Mouse (Mus musculus): ENCODE data around the gene Rrp9. TPM values are rescaled to one million over a fixed set of nuclear protein-coding genes. Genes with fewer than 3 reads are reported as not detected.
"Not testable (repeated sequence)": the region's sequence is repeated elsewhere in the genome, so short reads cannot be mapped to it uniquely, and the experiment has no call there.

The Rrp9 gene
- polyA plus RNA-seq, 1 experiment from 2014 or later, result 56.8 TPM

DNA sequence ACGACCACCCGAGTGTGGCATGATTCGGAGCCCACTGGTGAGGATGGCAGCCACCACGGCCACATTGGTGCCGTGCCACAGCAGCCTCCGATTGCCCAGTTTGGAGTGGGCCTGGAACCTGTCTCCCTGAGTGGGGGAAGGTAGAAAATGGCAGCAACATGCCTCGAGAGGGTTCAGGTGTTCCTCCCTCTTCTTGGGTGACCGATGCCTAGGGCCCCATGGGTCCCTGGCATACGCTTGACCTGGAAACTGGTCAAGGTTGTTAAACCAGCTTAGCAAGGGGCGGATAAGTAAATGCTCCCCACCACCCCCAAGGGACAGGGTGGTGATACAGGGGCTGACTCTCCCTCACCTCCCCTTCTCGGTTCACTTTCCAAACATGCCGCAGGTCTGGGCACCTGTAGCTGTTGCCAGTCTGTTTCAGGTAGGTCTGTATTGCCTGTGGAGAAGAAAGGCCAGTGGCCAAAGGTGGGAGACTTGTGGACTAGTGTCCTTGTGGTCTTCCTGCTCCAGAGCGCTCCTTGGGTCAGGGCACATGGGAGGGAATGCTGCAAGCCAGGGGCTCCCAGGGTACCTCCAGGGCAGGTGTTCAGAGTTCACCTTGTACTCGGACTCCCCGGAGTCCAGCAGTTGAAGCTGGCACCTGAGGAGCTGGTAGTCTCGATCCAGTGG is 2.5 kb upstream of the Rrp9 start:
- no peak for DNase-seq (ENCODE audit: low spot score)

DNA sequence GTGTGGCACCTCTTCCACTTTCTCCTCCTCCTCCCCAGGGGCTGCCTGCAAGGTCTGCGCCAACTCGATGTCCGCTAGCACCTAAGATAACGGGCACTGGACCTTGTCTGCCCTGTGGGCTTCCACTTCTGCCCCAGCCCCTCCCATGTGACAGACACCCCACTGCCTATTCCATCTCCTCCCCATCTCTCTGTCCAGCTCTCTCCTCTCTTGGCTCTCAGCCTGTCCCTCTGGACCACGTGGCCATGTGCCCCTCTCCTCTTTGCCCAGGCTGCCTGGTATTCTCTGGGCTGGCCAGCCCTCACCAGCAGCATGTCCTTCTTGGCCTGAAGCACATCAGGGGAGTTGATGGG is 2.0 kb upstream of the Rrp9 start:
- DNase-seq (ENCODE audit: low spot score), result no peak

DNA sequence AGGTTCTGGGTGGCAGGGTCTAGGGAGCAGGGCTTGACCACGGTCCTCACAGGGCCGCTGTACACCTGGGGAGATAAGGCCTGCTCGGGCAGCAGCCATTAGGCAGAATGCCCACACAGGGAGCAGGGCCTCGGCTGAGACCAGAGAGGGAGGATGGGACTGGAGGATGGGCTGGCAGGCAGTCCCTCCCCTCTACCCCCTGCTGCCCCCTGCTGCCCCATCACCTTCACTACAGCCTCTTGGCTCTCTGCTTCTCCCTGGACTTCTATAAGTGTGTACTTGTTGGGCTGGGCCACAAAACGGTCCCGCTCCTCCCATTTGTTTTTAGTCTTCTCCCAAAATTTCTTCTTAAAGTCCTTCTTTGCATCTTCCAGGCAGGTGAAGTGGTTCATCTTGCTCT is 1.3 kb upstream of the Rrp9 start:
- peak; percentile 60 for DNase-seq (ENCODE audit: low spot score)

DNA sequence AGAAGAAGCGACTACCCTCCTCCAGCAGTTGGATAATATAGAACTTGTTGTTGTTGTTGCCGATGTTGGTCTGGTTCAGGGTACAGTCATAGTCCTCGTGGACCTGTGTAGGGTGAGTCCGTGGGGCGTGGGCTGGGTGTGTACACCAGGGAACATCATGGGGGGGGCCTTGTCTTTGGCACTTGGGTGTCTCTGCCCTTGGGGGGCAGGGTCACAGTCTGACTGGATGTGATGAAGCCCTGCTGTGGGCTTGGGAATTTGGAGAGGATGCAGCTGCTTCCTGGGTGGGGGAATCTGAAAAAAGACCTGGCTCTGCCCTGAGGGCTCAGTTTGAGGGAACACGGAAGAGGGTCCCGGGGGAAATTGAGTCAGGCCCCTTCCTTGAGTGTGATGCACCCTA is 717 bp upstream of the Rrp9 start:
- DNase-seq (ENCODE audit: low spot score), result no peak

DNA sequence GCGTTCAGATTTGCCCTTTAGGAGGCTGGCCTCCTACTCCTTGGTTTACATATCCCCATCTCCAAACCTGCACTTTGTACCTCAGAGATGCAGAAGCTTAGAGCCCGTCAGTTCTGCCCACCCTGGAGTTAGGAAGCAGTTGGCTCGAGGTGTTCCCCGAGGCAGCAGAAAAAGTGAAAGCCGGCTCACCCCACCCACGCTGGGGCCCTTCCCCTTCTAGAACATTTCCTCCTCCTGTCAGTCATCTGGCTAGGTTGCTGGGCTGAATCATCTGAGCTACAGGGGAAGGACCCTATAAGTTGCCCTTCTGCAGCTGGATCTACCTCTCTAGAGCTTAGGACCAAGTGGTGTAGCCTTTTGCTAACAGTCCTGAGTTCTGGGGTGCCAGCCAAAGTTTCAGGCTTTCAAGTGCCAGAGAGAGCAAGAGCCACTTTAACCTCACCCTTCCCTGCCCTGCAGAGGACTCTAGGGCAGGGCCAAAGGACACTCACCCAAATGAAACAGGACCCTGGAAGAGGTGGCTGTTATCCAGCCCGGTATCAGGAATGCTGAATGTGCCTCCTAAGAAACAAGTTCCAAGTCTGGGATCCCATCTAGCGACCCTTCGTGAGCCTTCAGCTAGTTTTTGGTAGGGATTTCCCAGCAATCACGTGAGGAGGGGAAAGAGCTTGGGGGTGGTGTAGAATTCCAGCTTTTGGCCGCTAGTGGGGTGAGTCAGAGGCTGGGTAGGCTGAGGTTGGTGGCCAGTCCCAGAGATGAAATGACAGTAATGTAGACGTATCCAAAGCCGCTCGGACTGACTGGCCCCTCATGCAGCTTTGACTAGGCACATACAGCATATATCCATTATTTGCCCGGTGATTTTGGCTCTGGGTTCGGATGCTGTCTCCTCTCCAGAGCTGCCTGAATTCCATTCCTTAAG is 500 bp downstream of the Rrp9 start:
- DNase-seq (ENCODE audit: low spot score), result peak; percentile 51

DNA sequence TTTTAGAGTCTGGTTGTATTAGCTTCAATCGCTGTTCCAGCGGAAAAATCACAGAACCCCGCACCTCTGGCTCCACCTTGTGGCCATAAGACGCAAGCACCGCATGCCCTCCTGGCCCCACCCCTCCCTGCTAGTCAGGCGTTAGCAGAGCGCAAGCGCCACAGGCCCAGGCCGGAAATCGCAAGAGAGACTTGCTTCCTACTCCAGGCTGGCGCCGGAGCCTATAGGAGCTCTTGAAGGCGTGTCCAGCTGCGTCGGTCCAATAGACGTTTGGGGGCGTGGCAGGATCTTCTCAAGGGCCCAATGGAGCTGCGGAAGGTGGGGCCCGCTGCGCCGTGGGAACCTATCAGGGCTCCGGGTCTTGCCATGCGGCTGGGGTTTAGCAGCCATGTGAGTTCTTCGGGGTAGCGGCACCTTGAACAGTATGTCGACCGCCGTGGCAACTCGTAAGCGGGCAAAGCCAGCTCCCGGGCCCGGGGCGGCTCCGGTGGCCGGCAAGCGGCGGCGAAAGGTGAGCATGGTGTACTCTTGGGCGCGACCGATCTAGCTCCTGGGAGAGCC is 1.2 kb downstream of the Rrp9 start, which contains the start of gene Parp3:
Parp3 (minus strand) TSS at position 26 of the 561 bp plus-strand sequence.
- peak; percentile 100 for DNase-seq (ENCODE audit: low spot score)

DNA sequence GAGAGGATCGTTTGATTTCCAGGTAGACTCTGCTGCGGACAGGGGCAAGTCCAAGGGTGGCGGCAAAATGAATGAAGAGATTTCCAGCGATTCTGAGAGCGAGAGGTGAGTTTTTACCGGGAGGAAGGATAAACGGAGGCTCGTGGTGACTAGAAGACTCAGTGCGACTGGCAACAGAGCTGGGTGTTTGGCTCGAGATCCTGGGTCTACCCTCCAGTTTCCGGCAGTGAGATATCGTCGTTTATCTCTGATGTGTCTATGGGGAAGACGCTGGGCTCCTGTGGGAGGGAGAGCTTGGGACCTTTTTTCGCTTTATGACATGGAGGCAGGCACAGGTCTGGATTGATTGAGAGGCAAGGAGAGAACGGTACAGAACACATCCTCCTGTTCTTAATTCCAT is 1.9 kb downstream of the Rrp9 start:
- no peak for DNase-seq (ENCODE audit: low spot score)

DNA sequence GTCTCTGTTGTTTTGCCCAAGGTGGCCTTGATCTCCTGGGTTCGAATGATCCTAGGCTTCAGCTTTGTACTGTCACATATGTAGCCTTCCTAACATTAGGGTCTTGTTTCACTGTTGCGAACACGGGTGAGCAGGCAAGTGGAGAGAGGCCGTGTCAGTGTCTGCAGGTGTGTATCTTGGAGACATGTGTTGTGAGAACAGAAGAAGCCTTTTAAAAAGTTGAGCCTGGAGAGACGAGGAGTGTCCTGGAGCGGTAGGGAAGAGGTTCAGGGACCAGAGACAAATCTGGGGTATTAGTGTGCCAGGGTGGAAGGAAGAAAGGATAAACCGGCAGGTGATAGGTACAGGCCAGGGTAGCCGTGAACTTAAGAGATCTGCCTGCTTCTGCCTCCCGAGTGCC is 2.3 kb downstream of the Rrp9 start:
- DNase-seq (ENCODE audit: low spot score), result no peak

DNA sequence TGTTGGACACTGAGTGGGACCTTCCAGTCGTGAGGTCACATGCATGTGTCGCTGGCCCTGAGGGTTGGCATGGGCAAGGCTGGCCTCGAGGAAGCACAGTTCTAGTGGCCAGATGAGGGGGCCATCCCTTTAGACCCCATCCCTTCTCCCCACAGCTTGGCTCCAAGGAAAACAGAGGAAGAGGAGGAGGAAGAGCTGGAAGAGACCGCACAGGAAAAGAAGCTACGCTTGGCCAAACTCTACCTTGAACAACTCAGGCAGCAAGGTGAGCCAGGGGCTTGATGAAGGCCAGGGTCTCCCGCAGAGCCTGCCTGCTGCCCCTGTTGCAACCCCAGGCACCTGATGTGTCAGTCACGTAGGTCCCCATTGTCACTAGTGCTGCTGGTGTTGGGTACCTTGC is 4.8 kb downstream of the Rrp9 start:
- DNase-seq (ENCODE audit: low spot score), result no peak

DNA sequence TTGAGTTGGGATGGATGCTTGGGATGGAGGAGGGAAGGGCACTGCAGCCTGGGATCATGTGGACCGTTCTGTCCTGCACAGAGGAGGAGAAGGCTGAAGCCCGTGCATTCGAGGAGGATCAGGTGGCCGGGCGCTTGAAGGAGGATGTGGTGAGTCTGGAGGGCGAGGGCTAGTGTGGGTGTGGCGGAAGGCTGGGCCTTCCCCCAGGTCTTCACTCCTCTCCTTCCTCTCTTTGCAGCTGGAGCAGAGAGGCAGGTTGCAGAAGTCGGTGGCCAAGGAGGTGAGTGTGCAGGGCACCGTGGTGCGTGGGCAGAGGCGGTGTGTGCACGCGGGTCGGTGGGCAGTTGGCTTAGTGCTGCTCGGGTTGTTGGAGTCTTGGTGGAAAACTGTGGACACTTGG is 5.3 kb downstream of the Rrp9 start:
- no peak for DNase-seq (ENCODE audit: low spot score)

DNA sequence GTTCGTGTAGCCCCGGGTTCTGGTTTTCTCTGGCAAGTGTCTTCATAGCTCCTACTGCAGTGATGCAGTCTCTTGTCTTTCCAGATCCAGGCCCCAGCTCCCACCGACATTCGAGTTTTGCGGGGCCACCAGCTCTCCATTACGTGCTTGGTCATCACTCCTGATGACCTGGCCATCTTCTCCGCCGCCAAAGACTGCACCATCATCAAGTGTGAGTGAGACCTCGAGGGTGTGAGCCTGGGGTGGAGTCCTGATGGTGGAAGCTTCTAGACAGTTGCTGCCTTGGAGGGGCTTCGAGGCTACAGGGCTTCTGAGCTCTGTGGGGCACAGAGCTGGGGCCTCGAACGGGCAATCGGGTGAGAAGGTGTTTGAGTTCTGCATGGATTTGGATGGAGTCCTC is 5.9 kb downstream of the Rrp9 start:
- no peak for DNase-seq (ENCODE audit: low spot score)

DNA sequence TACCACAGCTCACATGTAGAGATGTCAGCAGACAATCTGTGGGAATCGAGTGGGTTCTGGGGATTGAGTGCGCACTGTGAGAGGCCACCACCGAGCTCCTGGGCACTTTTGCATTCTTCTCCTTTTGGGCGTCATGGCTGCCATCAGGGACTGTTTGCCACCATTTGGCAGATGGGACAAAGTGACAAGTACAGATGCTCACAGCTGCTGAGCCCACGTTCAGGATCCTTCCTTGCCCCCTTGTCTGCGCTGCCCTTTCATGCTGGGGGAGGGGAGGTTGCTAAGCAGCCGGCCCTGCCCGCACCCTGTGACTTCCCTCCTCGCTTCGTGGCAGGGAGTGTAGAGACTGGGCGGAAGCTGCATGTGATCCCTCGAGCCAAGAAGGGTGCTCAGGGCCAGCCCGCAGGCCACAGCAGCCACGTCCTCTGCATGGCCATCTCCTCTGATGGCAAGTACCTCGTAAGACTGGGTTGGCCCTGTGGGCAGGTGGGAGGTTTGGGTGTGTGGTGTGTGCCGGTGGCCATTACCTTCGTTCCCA is 6.9 kb downstream of the Rrp9 start:
- no peak for DNase-seq (ENCODE audit: low spot score)

DNA sequence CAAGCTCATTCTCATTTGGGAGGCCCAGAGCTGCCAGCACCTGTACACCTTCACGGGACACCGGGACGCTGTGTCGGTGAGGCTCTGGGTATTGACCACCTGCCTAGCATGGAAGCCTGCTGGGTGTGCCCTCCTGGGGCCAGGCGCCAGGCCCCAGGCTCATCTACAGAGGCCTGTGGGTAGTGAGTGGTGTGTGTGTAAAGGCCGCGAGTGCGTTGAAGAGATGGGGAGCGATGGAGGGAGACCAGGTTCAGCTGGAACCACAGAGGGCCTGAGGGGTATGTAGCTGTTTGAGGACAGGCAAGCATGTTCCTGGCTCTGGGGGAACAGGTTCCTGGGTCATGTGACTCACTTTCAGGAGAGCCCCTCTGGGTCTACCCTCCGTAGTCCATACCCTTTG is 7.4 kb downstream of the Rrp9 start:
- no peak for DNase-seq (ENCODE audit: low spot score)

DNA sequence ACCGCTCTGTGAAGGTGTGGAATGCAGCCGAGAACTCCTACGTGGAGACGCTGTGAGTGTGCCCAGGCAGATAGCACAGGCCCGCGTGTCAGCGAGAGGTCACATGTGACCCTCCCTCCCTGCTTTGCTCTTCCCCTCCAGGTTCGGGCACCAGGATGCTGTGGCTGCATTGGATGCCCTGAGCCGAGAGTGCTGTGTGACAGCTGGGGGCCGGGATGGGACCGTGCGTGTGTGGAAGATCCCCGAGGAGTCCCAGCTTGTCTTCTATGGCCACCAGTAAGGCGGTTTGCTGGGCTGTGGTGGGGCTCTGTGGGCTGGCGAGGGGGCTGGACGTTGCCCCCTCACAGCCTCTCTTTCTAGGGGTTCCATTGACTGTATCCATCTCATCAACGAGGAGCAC is 7.8 kb downstream of the Rrp9 start:
- DNase-seq (ENCODE audit: low spot score), result no peak

DNA sequence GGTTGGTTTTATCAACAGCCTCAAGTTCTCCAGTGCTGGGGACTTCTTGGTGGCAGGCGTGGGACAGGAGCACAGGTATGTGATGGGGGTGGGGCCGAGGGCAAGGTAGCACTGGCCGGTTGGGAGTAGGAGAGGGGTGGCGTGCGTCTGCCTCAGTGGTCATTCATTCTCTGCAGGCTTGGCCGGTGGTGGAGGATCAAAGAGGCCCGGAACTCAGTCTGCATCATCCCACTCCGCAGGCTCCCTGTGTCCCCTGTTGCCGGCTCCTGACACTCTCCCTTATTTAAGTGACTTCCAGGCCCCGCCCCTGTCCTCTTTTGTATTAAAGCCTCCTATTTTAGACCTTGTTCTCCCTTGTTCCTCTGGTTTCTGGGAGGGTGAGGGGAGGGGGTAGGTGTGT is 9.3 kb downstream of the Rrp9 start:
- DNase-seq (ENCODE audit: low spot score), result no peak

DNA sequence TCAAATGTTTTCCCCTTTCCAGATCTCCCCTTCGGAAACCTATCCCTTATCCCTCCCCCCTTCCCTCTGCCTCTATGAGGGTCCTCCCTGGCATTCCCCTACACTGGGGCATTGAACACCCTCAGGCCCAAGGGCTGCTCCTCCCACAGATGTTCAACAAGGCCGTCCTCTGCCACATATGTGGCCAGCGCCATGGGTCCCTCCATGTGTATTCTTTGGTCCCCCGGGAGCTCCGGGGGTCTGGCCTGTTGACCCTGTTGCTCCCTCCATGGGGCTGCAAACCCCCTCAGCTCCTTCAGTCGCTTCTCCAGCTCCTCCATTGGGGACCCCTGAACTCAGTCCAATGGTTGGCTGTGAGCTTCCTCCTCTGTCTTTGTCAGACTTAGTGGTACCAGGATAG is 11.8 kb downstream of the Rrp9 start:
- DNase-seq (ENCODE audit: low spot score), result not testable (repeated sequence)

DNA sequence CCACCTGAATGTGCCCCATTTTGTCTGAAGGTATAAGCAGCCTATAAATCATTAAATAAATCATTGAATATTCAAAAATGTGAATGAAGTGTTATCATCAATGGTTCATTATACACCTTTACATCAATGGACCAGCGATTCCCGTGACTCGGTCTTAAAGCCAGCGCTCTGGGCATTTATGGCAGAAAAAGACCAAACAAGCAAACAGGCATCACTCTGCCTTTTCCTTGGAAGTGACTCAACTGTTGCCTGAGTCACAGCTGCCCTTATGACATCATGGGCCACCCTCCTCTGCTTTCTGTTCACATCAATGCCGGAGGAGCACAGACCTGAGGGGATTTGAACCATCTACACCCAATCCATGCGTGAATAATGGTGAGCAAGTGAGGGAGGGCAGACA is 23.9 kb downstream of the Rrp9 start, which contains the start of gene Iqcf1:
Iqcf1 (plus strand) TSS at position 301 of the 400 bp plus-strand sequence.
- no peak for DNase-seq (ENCODE audit: low spot score)

DNA sequence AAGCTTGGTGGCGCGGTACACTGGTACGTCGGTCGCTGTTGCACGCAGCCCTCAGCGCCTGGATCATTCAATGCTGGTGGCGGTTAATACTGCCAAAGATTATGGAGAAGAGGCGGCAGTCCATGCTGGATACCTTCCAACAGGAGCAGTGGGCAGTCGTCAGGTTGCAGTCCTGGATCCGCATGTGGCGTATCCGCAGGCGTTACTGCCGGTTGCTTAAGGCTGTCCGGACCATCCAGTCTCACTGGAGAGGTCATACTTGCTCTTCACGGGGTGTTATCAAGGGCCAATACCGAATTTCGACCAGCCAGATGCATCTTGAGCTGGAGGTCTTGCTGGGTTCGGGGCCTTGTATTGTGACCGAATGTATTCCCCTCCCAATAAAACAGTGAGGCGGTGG is 26.1 kb downstream of the Rrp9 start:
- DNase-seq (ENCODE audit: low spot score), result no peak

DNA sequence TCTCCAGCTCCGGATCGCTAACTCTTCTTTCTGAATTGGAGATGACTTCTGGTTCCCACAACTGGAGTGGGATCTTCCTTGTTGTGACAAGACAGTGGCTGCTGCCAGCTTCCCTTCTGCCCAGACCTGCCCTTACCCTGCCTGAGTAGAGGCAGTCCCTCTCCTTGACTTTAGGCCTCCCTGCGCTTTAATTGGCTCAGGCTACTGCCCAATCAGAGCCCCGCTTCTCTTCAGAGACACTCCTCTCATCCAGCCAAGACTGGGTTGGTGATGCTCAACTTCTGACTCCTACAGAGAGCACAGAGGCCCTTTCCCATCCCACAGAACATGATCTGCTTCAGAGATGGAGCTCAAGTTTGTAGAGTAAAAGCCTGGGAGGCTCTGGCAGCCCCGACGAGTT is 28.5 kb downstream of the Rrp9 start:
- DNase-seq (ENCODE audit: low spot score), result no peak

DNA sequence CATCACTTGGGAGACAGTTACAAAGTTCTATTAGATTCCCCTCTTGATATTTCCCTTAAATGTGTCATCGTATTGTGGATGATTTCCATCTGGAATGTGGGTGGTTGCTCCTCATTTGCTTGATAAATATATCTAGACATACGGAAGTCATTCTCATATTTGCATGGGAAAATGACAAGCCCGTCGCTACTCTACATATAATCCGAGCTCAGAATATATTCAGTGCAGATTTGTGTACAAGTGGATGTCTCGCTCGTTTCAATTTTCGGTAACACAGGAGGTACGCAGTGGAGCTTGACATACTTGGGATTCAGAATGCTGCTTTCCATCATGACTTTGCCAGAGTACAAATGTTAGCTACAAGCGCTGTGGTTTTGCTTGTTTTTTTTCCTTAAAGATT is 33.6 kb downstream of the Rrp9 start:
- DNase-seq (ENCODE audit: low spot score), result no peak

DNA sequence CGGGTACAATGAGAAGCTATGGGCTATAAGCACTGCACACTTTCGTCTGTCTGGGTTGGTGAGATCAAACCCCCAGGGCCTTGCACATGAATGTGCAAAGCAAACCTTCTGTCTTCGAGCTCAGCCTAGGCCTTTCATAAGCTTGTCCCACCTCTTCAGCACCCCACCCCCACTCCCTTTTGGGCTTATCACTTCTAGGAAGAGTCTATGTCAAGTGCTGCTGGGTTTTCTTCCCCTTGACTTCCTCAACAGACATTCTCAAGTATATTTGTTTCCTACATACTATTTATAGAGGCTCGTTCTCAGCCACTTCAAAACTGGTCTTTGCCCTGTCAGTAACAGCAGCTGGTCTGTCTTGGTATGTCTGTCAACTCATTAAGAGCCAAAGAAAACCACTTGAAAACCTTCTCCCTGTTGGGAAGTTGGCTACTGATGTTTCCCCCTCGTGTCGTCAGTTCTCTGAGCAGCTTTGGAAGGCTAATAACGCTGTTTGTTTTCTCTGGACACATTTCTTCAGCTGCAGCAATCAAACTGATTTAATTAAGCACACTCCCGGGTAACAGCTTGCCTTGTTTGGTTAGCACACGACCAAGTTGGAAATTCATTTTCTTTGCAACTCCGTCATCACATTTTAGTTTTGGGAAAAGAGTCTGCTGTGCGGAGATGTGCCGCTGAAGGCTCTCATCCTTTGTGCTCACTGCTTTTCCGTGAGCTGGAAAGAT is 37.1 kb downstream of the Rrp9 start:
- no peak for DNase-seq (ENCODE audit: low spot score)

DNA sequence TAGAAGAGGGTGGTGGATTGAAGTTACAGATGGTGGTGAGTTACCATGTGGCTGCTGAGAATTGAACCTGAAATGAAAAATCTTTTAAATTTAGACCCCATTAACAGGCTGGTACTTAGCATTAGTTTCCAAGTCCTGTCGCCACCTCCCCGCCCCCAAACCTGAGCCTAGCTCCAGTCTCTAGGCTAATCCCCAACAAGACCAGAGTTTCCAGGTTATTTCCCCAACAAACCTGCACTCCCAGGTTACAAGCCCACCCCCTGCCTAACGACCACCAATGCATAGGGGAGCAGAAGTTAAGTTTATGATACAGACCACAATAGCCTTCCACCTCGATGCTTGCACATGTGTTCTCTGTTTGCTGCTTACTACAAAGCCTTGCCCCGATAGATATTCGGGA is 37.8 kb downstream of the Rrp9 start:
- DNase-seq (ENCODE audit: low spot score), result no peak
